Mouse (Mus musculus) brain, embryonic 14.5 days (tissue): ENCODE measurements at regions not wholly inside any gene's neighbourhood (a gene's known extent, or its start where the extent isn't known, plus 50 kb on each side); places are given as distances from the start of the nearest gene placed in this dataset.

ENCODE experiments used
- CTCF ChIP-seq: fragments of 200-500 bp; IDR thresholded peaks from 2 replicates; pipeline ENCODE4 v1.5.1; 2012; ENCODE audit warnings: inconsistent platforms, mild to moderate bottlenecking, moderate library complexity, borderline replicate concordance; ENCODE audit not compliant: insufficient read depth, insufficient read length; ENCODE audit errors: extremely low read depth
- POLR2A ChIP-seq: fragments of 200-500 bp; IDR thresholded peaks from 2 replicates; pipeline ENCODE4 v1.6.1; 2012; ENCODE audit warnings: mild to moderate bottlenecking, inconsistent platforms, borderline replicate concordance; ENCODE audit not compliant: poor library complexity, insufficient read depth, insufficient read length, severe bottlenecking; ENCODE audit errors: extremely low read depth

- TF ChIP-seq POLR2A (no peak), CTCF (no peak)
Measured at GRCm38 (mm10) chr14:48748976-48749375, 75.4 kb upstream of the Otx2 start.
